ENCODE assay signal across 8 mouse cellular contexts in genomic region chr12:31634343-31635239, GRCm38 (mm10). TPM values are rescaled to one million over a fixed set of nuclear protein-coding genes. Genes with fewer than 3 reads are reported as not detected.
DNase-seq lines count a peak whose midpoint lies in the region; ATAC-seq and TF ChIP-seq lines count a peak whose summit lies in the region.

Gene Bcap29 (minus strand): TSS chr12:31634658.

- DNase-seq in MEL-GATA-1-ER (ENCODE audit: extremely low read depth, low read depth): peak; percentile 15
- DNase-seq in cerebellum, adult 2 months: peak; percentile 79 to 83
- peak; percentile 83 for DNase-seq in forebrain, postnatal 0 days
- DNase-seq in heart, postnatal 4 days: peak; percentile 85
- peak; percentile 61 for DNase-seq in layer of hippocampus, adult 9-11 months
- DNase-seq in lung, postnatal 14 days: peak; percentile 81
- DNase-seq in retina, adult 2 months (ENCODE audit: low read depth, low spot score): peak; percentile 67
- peak; percentile 78 to 79 for DNase-seq in thymus, postnatal 36 days

- H3K27ac ChIP-seq in cerebellum, adult 2 months (ENCODE audit: insufficient read depth, low read length): peak within 1 kb of the TSS; percentile 76
- H3K27ac ChIP-seq in forebrain, postnatal 0 days (ENCODE audit: low read depth, low read length): peak within 1 kb of the TSS; percentile 69

- peak within 1 kb of the TSS; percentile 75 for H3K9ac ChIP-seq in forebrain, postnatal 0 days

- H3K4me1 ChIP-seq in cerebellum, adult 2 months (ENCODE audit: control insufficient read depth, insufficient read depth, low read length): no peaks in the 10 kb centered on the region; the same call in 1 of the 2 replicates
- no peaks in the 10 kb centered on the region for H3K4me1 ChIP-seq in forebrain, postnatal 0 days (ENCODE audit: insufficient read depth)

- peak within 1 kb of the TSS; percentile 78 for H3K4me2 ChIP-seq in forebrain, postnatal 0 days (ENCODE audit: low read depth)

- ATAC-seq in forebrain, postnatal 0 days: peak; percentile 89

- H3K27me3 ChIP-seq in cerebellum, adult 2 months (ENCODE audit: control insufficient read depth, insufficient read depth, low read length): no peaks in the 10 kb centered on the region
- no peaks in the 10 kb centered on the region for H3K27me3 ChIP-seq in forebrain, postnatal 0 days (ENCODE audit: insufficient read depth, low read length)

- no peaks in the 10 kb centered on the region for H3K36me3 ChIP-seq in forebrain, postnatal 0 days (ENCODE audit: insufficient read depth)

- TF ChIP-seq POLR2A in cerebellum, adult 2 months (IDR thresholded peaks at IDR 0.05; ENCODE audit: borderline replicate concordance, insufficient read depth, low read length): peak; percentile 43; the same call in 1 of the 2 replicates

- H3K4me3 ChIP-seq in cerebellum, adult 2 months (replicated peaks; ENCODE audit: insufficient read depth, low read depth, low read length): peak within 1 kb of the TSS; percentile 78
- H3K4me3 ChIP-seq in forebrain, postnatal 0 days (ENCODE audit: low read depth, low read length): peak within 1 kb of the TSS; percentile 65

- no peak for TF ChIP-seq CTCF in cerebellum, adult 2 months (IDR thresholded peaks at IDR 0.05; ENCODE audit: borderline replicate concordance, insufficient read depth, low read depth, low read length)
- no peak for TF ChIP-seq CTCF in forebrain, postnatal 0 days (IDR thresholded peaks at IDR 0.05; ENCODE audit: low read depth)

- 2% methylated on average over 73 of the region's 73 CpGs for WGBS in cerebellum, adult 2 months
- WGBS in forebrain, postnatal 0 days: 2% methylated on average over 66 of the region's 73 CpGs

- no peaks in the 10 kb centered on the region for H3K9me3 ChIP-seq in forebrain, postnatal 0 days (ENCODE audit: low read length)

RNA-seq across cellular contexts. Expression of gene Bcap29, which starts in this region (rescaled TPM):
- 30.5 and 33.8 TPM in 2 replicates for polyA plus RNA-seq in cerebellum, adult 2 months (2012; rRNA removed)
- total RNA-seq in forebrain, postnatal 0 days (2014; rRNA removed): 7.2 and 9.4 TPM in 2 replicates
- 29.3 and 32.0 TPM in 2 replicates for polyA plus RNA-seq in forebrain, postnatal 0 days (2015; fragmentation: Nextera tagmentation; extraction: Ambion mirVana)
- 10 to 100 TPM; 25.9 to 27.5 TPM for total RNA-seq in heart, postnatal 4 days (2021)

Comparison
In these comparisons a context has a peak if more than half of its experiments do, and no peak if none do; other contexts are left out.
1. Peak in every context shown above with its lines: DNase-seq, ATAC-seq, H3K4me3 ChIP-seq and H3K27ac ChIP-seq.
2. DNase-seq: peak in every context shown above with its lines; median percentile 85 in heart, postnatal 4 days; 83 in forebrain, postnatal 0 days; 81 in cerebellum, adult 2 months; 81 in lung, postnatal 14 days; 78 in thymus, postnatal 36 days; 67 in retina, adult 2 months; 61 in layer of hippocampus, adult 9-11 months; 15 in MEL-GATA-1-ER.